14 mouse cellular contexts compared by ENCODE assay signal in genomic region chr10:128332358-128333249, GRCm38 (mm10). TPM values are rescaled to one million over a fixed set of nuclear protein-coding genes. Genes with fewer than 3 reads are reported as not detected.
DNase-seq lines count a peak whose midpoint lies in the region; TF ChIP-seq lines count a peak whose summit lies in the region.
"Not testable (repeated sequence)": the region's sequence is repeated elsewhere in the genome, so short reads cannot be mapped to it uniquely, and the experiment has no call there.
"Had no signal": no experiment of that assay in that cellular context is flagged by ENCODE, and none has a peak within 500 bp of the region (broad histone marks: within the 10 kb centered on the region; RNA-seq: fewer than 3 reads in every experiment).

No protein-coding gene starts in this region.

- H3K79me2 ChIP-seq in CH12.LX (replicated peaks; ENCODE audit: control insufficient read depth, extremely low read depth, insufficient read depth, poor library complexity, severe bottlenecking); MEL (ENCODE audit: control insufficient read depth, insufficient read depth, low read length, poor library complexity): not testable (repeated sequence)

- DNase-seq in 416B (ENCODE audit: low read depth) (peak; percentile 43), MEL (ENCODE audit: low read depth, low spot score) (peak; percentile 48), R1 (ENCODE audit: low read depth, low spot score) (peak; percentile 28)
- DNase-seq in CH12.LX (ENCODE audit: extremely low read depth); ES-E14 (ENCODE audit: low read depth, low spot score): not testable (repeated sequence)

- H3K4me3 ChIP-seq in CH12.LX (replicated peaks in 1 of 3; ENCODE audit: low read depth in 2 of 3, low read length in 2 of 3, poor library complexity in 1 of 3); ES-E14 (ENCODE audit: insufficient read depth in 1 of 2, low read depth in 1 of 2, low read length in 2 of 2, poor library complexity in 1 of 2, severe bottlenecking in 1 of 2); MEL (ENCODE audit: control insufficient read depth in 1 of 2, insufficient read depth in 1 of 2, low read depth in 2 of 2, low read length in 2 of 2): not testable (repeated sequence)

- not testable (repeated sequence) for H3K4me2 ChIP-seq in CH12.LX (ENCODE audit: insufficient read depth, low read depth, poor library complexity, severe bottlenecking)

- in situ Hi-C loops in CH12.LX (cut with MboI; ENCODE audit: low pct_ligation_motif_present, low pct_unique_long_range_greater_than_20kb, low sequenced_read_pairs); ES-E14 (cut with MboI; ENCODE audit: low sequenced_read_pairs in 2 of 2, unreplicated experiment in 2 of 2): not testable (repeated sequence)

- not testable (repeated sequence) for H3K9me3 ChIP-seq in CH12.LX (replicated peaks; ENCODE audit: low read length); ES-E14 (ENCODE audit: control insufficient read depth, insufficient read depth, low read depth, low read length); MEL (replicated peaks; ENCODE audit: insufficient read depth, low read length)

- TF ChIP-seq RAD21 in CH12.LX (IDR thresholded peaks at IDR 0.05; ENCODE audit: low read depth, low read length); MEL (IDR thresholded peaks at IDR 0.05; ENCODE audit: low read depth, low read length): not testable (repeated sequence)

- H3K27me3 ChIP-seq in CH12.LX (replicated peaks); MEL (ENCODE audit: control insufficient read depth in 1 of 2, insufficient read depth in 2 of 2, low read length in 2 of 2): not testable (repeated sequence)

- dilution Hi-C loops in CH12.LX (cut with MboI; ENCODE audit: extremely low pct_ligation_motif_present, extremely low pct_unique_long_range_greater_than_20kb, low sequenced_read_pairs) = not testable (repeated sequence)

- H3K4me1 ChIP-seq in CH12.LX (ENCODE audit: control insufficient read depth in 1 of 2, insufficient read depth in 2 of 2) (peaks cover 4 to 13% of the 10 kb centered on the region in 2 experiments; a peak in 3 of 4 replicates), MEL (ENCODE audit: control insufficient read depth in 1 of 2, insufficient read depth in 2 of 2, low read length in 2 of 2) (peaks cover 10 to 27% of the 10 kb centered on the region in 2 experiments)
- not testable (repeated sequence) for H3K4me1 ChIP-seq in ES-E14 (ENCODE audit: control insufficient read depth in 2 of 2, insufficient read depth in 2 of 2, low read length in 2 of 2, poor library complexity in 1 of 2)

- H3K27ac ChIP-seq in CH12.LX (ENCODE audit: insufficient read depth, low read depth); ES-E14 (ENCODE audit: insufficient read depth, low read depth, low read length, poor library complexity, severe bottlenecking); MEL (ENCODE audit: control insufficient read depth, low read depth, low read length): not testable (repeated sequence)

- not testable (repeated sequence) for TF ChIP-seq EP300 in CH12.LX (IDR thresholded peaks at IDR 0.05; ENCODE audit: low read length); MEL (IDR thresholded peaks at IDR 0.05; ENCODE audit: low read depth in 1 of 2, low read length in 2 of 2)

- H3K9ac ChIP-seq in CH12.LX (ENCODE audit: insufficient read depth, low read depth); ES-E14 (ENCODE audit: insufficient read depth, low read depth, low read length, poor library complexity, severe bottlenecking); MEL (ENCODE audit: control insufficient read depth, low read depth, low read length, poor library complexity, severe bottlenecking): not testable (repeated sequence)

- TF ChIP-seq POLR2A in CH12.LX (IDR thresholded peaks at IDR 0.05; ENCODE audit: low read depth, low read length); MEL (IDR thresholded peaks at IDR 0.05; ENCODE audit: control insufficient read depth in 1 of 2, insufficient read depth in 1 of 2, low read depth in 1 of 2, low read length in 2 of 2, poor library complexity in 1 of 2): not testable (repeated sequence)

- H3K36me3 ChIP-seq in CH12.LX (replicated peaks in 1 of 2; ENCODE audit: control insufficient read depth in 1 of 2, insufficient read depth in 1 of 2, low read length in 1 of 2) (peaks cover 5 to 14% of the 10 kb centered on the region in 2 experiments), MEL (ENCODE audit: control insufficient read depth in 1 of 2, insufficient read depth in 2 of 2, low read length in 2 of 2) (peaks cover 0 to 30% of the 10 kb centered on the region in 2 experiments; a peak in 2 of 4 replicates)
- not testable (repeated sequence) for H3K36me3 ChIP-seq in ES-E14 (ENCODE audit: control insufficient read depth, insufficient read depth, low read length, poor library complexity, severe bottlenecking)

- TF ChIP-seq CTCF in CH12.LX (conservative IDR thresholded peaks at IDR 0.05 in 1 of 2, IDR thresholded peaks at IDR 0.05 in 1 of 2; ENCODE audit: low read depth in 2 of 2, low read length in 2 of 2); MEL (IDR thresholded peaks at IDR 0.05 in 2 of 3, conservative IDR thresholded peaks at IDR 0.05 in 1 of 3; ENCODE audit: control insufficient read depth in 1 of 3, insufficient read depth in 1 of 3, low read depth in 2 of 3, low read length in 3 of 3, poor library complexity in 1 of 3, severe bottlenecking in 1 of 3): not testable (repeated sequence)

TF ChIP-seq in CH12.LX, 34 proteins besides CTCF, POLR2A, EP300 and RAD21:
- TF ChIP-seq TBP (conservative IDR thresholded peaks at IDR 0.05; ENCODE audit: low read depth, low read length) (peak; percentile 80), ZNF384 (IDR thresholded peaks at IDR 0.05; ENCODE audit: low read depth, low read length) (peak; percentile 39)

TF ChIP-seq in ES-E14, 5 proteins besides CTCF, POLR2A, EP300 and RAD21:
- TF ChIP-seq ZNF384 (IDR thresholded peaks at IDR 0.05; ENCODE audit: low read depth, low read length) (peak; percentile 60), MAFK (IDR thresholded peaks at IDR 0.05; ENCODE audit: insufficient read depth, low read depth, low read length) (peak; percentile 64; the same call in 1 of the 2 replicates)

TF ChIP-seq in MEL, 35 proteins besides CTCF, POLR2A, EP300 and RAD21:
- TF ChIP-seq ZNF384 (IDR thresholded peaks at IDR 0.05; ENCODE audit: low read depth, low read length) = peak; percentile 58
- TF ChIP-seq TBP (IDR thresholded peaks at IDR 0.05; ENCODE audit: low read depth, low read length) = peak; percentile 95

RNA-seq across cellular contexts. Expression of gene Cs, which starts 4.9 kb away (rescaled TPM):
- total RNA-seq in CH12.LX (2012; rRNA removed) (145 and 149 TPM in 2 replicates), CH12.LX (2014; rRNA removed) (131 and 137 TPM in 2 replicates), ES-E14 (2012; rRNA removed) (107 and 143 TPM in 2 replicates), MEL (2012; rRNA removed) (161 and 187 TPM in 2 replicates)
- polyA plus RNA-seq in CH12.LX (2012; ENCODE audit: insufficient read length, low read depth) (214 and 240 TPM in 2 replicates), MEL (2012; ENCODE audit: insufficient read depth in 1 of 2, insufficient read length in 2 of 2, low read depth in 1 of 2, low replicate concordance in 2 of 2, missing spikeins in 1 of 2) (100 to 1,000 TPM; 133 to 256 TPM)

RNA-seq across cellular contexts. Expression of gene Cnpy2, which starts 10.3 kb away (rescaled TPM):
- total RNA-seq in CH12.LX (2012; rRNA removed) (91.0 and 111 TPM in 2 replicates), CH12.LX (2014; rRNA removed) (64.9 and 72.0 TPM in 2 replicates), ES-E14 (2012; rRNA removed) (218 and 257 TPM in 2 replicates), MEL (2012; rRNA removed) (92.4 and 98.1 TPM in 2 replicates)
- polyA plus RNA-seq in CH12.LX (2012; ENCODE audit: insufficient read length, low read depth) (98.9 and 107 TPM in 2 replicates), MEL (2012; ENCODE audit: insufficient read depth in 1 of 2, insufficient read length in 2 of 2, low read depth in 1 of 2, low replicate concordance in 2 of 2, missing spikeins in 1 of 2) (100 to 1,000 TPM in 1 of 2 experiments, not detected in 1; 107 TPM)

RNA-seq across cellular contexts. Expression of gene Pan2, which starts 29.5 kb away (rescaled TPM):
- total RNA-seq in CH12.LX (2012; rRNA removed) (8.1 and 11.0 TPM in 2 replicates), CH12.LX (2014; rRNA removed) (9.4 and 10.6 TPM in 2 replicates), ES-E14 (2012; rRNA removed) (21.9 and 25.4 TPM in 2 replicates), MEL (2012; rRNA removed) (6.8 and 7.9 TPM in 2 replicates)
- polyA plus RNA-seq in CH12.LX (2012; ENCODE audit: insufficient read length, low read depth) (16.1 and 18.5 TPM in 2 replicates), MEL (2012; ENCODE audit: insufficient read depth in 1 of 2, insufficient read length in 2 of 2, low read depth in 1 of 2, low replicate concordance in 2 of 2, missing spikeins in 1 of 2) (10 to 100 TPM in 1 of 2 experiments, not detected in 1; 28.6 TPM)

RNA-seq across cellular contexts. Expression of gene Il23a, which starts 34.1 kb away (rescaled TPM):
- total RNA-seq in CH12.LX (2012; rRNA removed) (1.2 and 3.6 TPM in 2 replicates), CH12.LX (2014; rRNA removed) (0.32 and 0.41 TPM in 2 replicates), ES-E14 (2012; rRNA removed) (4.1 and 6.1 TPM in 2 replicates), MEL (2012; rRNA removed) (0.12 and 0.20 TPM in 2 replicates)
- polyA plus RNA-seq in CH12.LX (2012; ENCODE audit: insufficient read length, low read depth) (0.30 and 0.49 TPM in 2 replicates), MEL (2012; ENCODE audit: insufficient read depth in 1 of 2, insufficient read length in 2 of 2, low read depth in 1 of 2, low replicate concordance in 2 of 2, missing spikeins in 1 of 2) (under 1 TPM in 1 of 2 experiments, not detected in 1; 0.29 TPM)
- total RNA-seq: adrenal gland, adult 18-20 months; adrenal gland, adult 2 months; adrenal gland, postnatal 14 days; adrenal gland, postnatal 25 days; adrenal gland, postnatal 36 days; adrenal gland, postnatal 4 days had no signal
- polyA plus RNA-seq: activated CD4-positive, CD25-positive, alpha-beta regulatory T cell, adult 4 months; adrenal gland, adult 2 months; C2C12; CD4-positive, CD25-positive, alpha-beta regulatory T cell, adult 4 months had no signal

RNA-seq across cellular contexts. Expression of gene Coq10a, which starts 36.2 kb away (rescaled TPM):
- total RNA-seq in CH12.LX (2012; rRNA removed) (8.4 and 11.1 TPM in 2 replicates), CH12.LX (2014; rRNA removed) (5.7 and 7.7 TPM in 2 replicates), ES-E14 (2012; rRNA removed) (8.2 and 10.1 TPM in 2 replicates), MEL (2012; rRNA removed) (6.8 and 7.7 TPM in 2 replicates)
- polyA plus RNA-seq in CH12.LX (2012; ENCODE audit: insufficient read length, low read depth) (8.6 and 12.1 TPM in 2 replicates), MEL (2012; ENCODE audit: insufficient read depth in 1 of 2, insufficient read length in 2 of 2, low read depth in 1 of 2, low replicate concordance in 2 of 2, missing spikeins in 1 of 2) (10 to 100 TPM in 1 of 2 experiments, not detected in 1; 14.1 TPM)
